Mouse (Mus musculus) bone marrow macrophage, adult 2 months (primary cell): ENCODE results near the gene Ctxn2.
"Not testable (repeated sequence)": the region's sequence is repeated elsewhere in the genome, so short reads cannot be mapped to it uniquely, and the experiment has no call there.

ENCODE experiments used
- CTCF ChIP-seq: IDR thresholded peaks from 2 replicates; pipeline ENCODE4 v1.5.1; 2012; ENCODE audit warnings: low read depth, mild to moderate bottlenecking, low read length, moderate library complexity
- POLR2A ChIP-seq: IDR thresholded peaks from 2 replicates; pipeline ENCODE4 v1.6.1; 2012; ENCODE audit warnings: mild to moderate bottlenecking, low read depth, low read length, borderline replicate concordance

- TF ChIP-seq CTCF, POLR2A: not testable (repeated sequence)
These were observed 32.0 kb upstream of the Ctxn2 start for GRCm38 (mm10) chr2:125104491-125104890.
